Mouse (Mus musculus) liver, embryonic 15.5 days (tissue): ENCODE results near the gene Cavin1. TPM values are rescaled to one million over a fixed set of nuclear protein-coding genes. Genes with fewer than 3 reads are reported as not detected.

Experiments
- ATAC-seq: fragments of 200-750 bp; cut with Nextera tagmentation; 2 replicates; pipeline ENCODE4 v1.8.0; 2017; ENCODE audit warnings: moderate number of reproducible peaks, mild to moderate bottlenecking, moderate library complexity; ENCODE audit not compliant: insufficient read depth
- H3K27ac ChIP-seq: fragments of 300-500 bp; sonication (generic); replicated peaks from 2 replicates; pipeline ENCODE4 v1.5.1; 2015; ENCODE audit warnings: mild to moderate bottlenecking, inconsistent platforms
- H3K27me3 ChIP-seq: fragments of 300-500 bp; sonication (generic); 2 replicates; pipeline ENCODE4 v1.6.1; 2015; ENCODE audit warnings: mild to moderate bottlenecking, inconsistent platforms
- H3K36me3 ChIP-seq: fragments of 300-500 bp; sonication (generic); replicated peaks from 2 replicates; pipeline ENCODE4 v1.6.1; 2015; ENCODE audit warnings: moderate library complexity, mild to moderate bottlenecking, inconsistent platforms
- H3K4me1 ChIP-seq: fragments of 300-500 bp; sonication (generic); replicated peaks from 2 replicates; pipeline ENCODE4 v1.6.1; 2015; ENCODE audit warnings: inconsistent platforms
- H3K4me2 ChIP-seq: fragments of 300-500 bp; sonication (generic); 2 replicates; pipeline ENCODE4 v1.6.1; 2015; ENCODE audit warnings: moderate library complexity, mild to moderate bottlenecking, inconsistent platforms
- H3K4me3 ChIP-seq: fragments of 300-500 bp; sonication (generic); replicated peaks from 2 replicates; pipeline ENCODE4 v1.5.1; 2015; ENCODE audit warnings: mild to moderate bottlenecking, inconsistent platforms
- H3K9ac ChIP-seq: fragments of 300-500 bp; sonication (generic); 2 replicates; pipeline ENCODE4 v1.6.1; 2015; ENCODE audit warnings: moderate library complexity, mild to moderate bottlenecking, inconsistent platforms
- H3K9me3 ChIP-seq: fragments of 300-500 bp; sonication (generic); replicated peaks from 2 replicates; pipeline ENCODE4 v1.6.1; 2016; ENCODE audit warnings: inconsistent platforms
- WGBS: fragments of 180-500 bp; shearing (Covaris S2); methylation state at CpG from one replicate; pipeline ENCODE4 v1.1.7; 2015; ENCODE audit warnings: mixed read lengths; ENCODE audit not compliant: insufficient replicate concordance; 5-methylcytosine and 5-hydroxymethylcytosine counted together
- polyA plus RNA-seq: library from polyadenylated mRNA; unstranded; fragments of >200 nt; fragmentation: Nextera tagmentation; extraction: Ambion mirVana; gene quantifications from 2 replicates; pipeline ENCODE4 v1.2.1, GENCODE M21; 2015

Gene Cavin1
- polyA plus RNA-seq, 1 experiment from 2014 or later, result 26.9 TPM

GRCm38 (mm10) chr11:100957244-100957643 lies 13.4 kb downstream of the Cavin1 start:
- no peak for ATAC-seq
- peaks cover 42% of the 10 kb centered on the region for H3K4me1 ChIP-seq
- 4% methylated on average over 5 of the region's 5 CpGs for WGBS
- peaks cover 12% of the 10 kb centered on the region for H3K27me3 ChIP-seq
- no peak overlapping the region for H3K9ac ChIP-seq
- H3K36me3 ChIP-seq, result no peaks in the 10 kb centered on the region
- H3K27ac ChIP-seq, result no peak overlapping the region
- H3K9me3 ChIP-seq, result no peaks in the 10 kb centered on the region
- H3K4me2 ChIP-seq, result no peak overlapping the region
- no peak overlapping the region for H3K4me3 ChIP-seq

GRCm38 (mm10) chr11:100949540-100949939 lies 21.1 kb downstream of the Cavin1 start:
- no peaks in the 10 kb centered on the region for H3K9me3 ChIP-seq
- no peak overlapping the region for H3K4me2 ChIP-seq
- no peak for ATAC-seq
- no peaks in the 10 kb centered on the region for H3K27me3 ChIP-seq
- WGBS, result 79% methylated on average over 1 of the region's 1 CpGs
- H3K4me1 ChIP-seq, result peaks cover 5% of the 10 kb centered on the region; the same call in 1 of the 2 replicates
- no peaks in the 10 kb centered on the region for H3K36me3 ChIP-seq
- no peak overlapping the region for H3K27ac ChIP-seq
- no peak overlapping the region for H3K9ac ChIP-seq
- H3K4me3 ChIP-seq, result no peak overlapping the region

- Histone ChIP-seq H3K36me3 (no peaks in the 10 kb centered on the region), H3K4me2 (no peak overlapping the region), H3K9ac (no peak overlapping the region), H3K4me3 (no peak overlapping the region), H3K27ac (no peak overlapping the region), H3K4me1 (peaks cover 5% of the 10 kb centered on the region; the same call in 1 of the 2 replicates), H3K27me3 (no peaks in the 10 kb centered on the region), H3K9me3 (no peaks in the 10 kb centered on the region)
- 8% methylated on average over 4 of the region's 4 CpGs for WGBS
- no peak for ATAC-seq
Observed at GRCm38 (mm10) chr11:100948317-100948716, 22.4 kb downstream of the Cavin1 start.

- Histone ChIP-seq H3K27ac (no peak overlapping the region), H3K4me3 (no peak overlapping the region), H3K36me3 (no peaks in the 10 kb centered on the region), H3K9ac (no peak overlapping the region), H3K4me1 (peaks cover 5% of the 10 kb centered on the region; the same call in 1 of the 2 replicates), H3K9me3 (no peaks in the 10 kb centered on the region), H3K4me2 (no peak overlapping the region), H3K27me3 (no peaks in the 10 kb centered on the region)
- ATAC-seq, result no peak
Observed at GRCm38 (mm10) chr11:100947548-100947947, 23.1 kb downstream of the Cavin1 start.

GRCm38 (mm10) chr11:100946862-100947261 lies 23.8 kb downstream of the Cavin1 start:
- H3K4me1 ChIP-seq, result no peaks in the 10 kb centered on the region; the same call in 1 of the 2 replicates
- 39% methylated on average over 4 of the region's 4 CpGs for WGBS
- no peak for ATAC-seq

GRCm38 (mm10) chr11:100942388-100942787 lies 28.3 kb downstream of the Cavin1 start:
- no peak for ATAC-seq
- H3K9me3 ChIP-seq, result no peaks in the 10 kb centered on the region
- 89% methylated on average over 1 of the region's 1 CpGs for WGBS

More at GRCm38 (mm10) chr11:100946862-100947261, 23.8 kb downstream of the Cavin1 start:
- H3K27me3 ChIP-seq, result no peaks in the 10 kb centered on the region
- no peak overlapping the region for H3K4me3 ChIP-seq
- no peak overlapping the region for H3K27ac ChIP-seq
- H3K36me3 ChIP-seq, result no peaks in the 10 kb centered on the region
- H3K9ac ChIP-seq, result no peak overlapping the region
- H3K4me2 ChIP-seq, result no peak overlapping the region
- H3K9me3 ChIP-seq, result no peaks in the 10 kb centered on the region

GRCm38 (mm10) chr11:100939512-100940151 lies 31.1 kb downstream of the Cavin1 start, which contains the start of gene Stat3:
TSS of gene Stat3 (minus strand) at chr11:100939540.
- WGBS, result under 1% methylated on average over 29 of the region's 29 CpGs
- H3K4me2 ChIP-seq, result peak within 1 kb of the TSS; percentile 95
- no peaks in the 10 kb centered on the region for H3K27me3 ChIP-seq
- ATAC-seq, result peak; percentile 98
- no peaks in the 10 kb centered on the region for H3K9me3 ChIP-seq
- H3K27ac ChIP-seq, result peak within 1 kb of the TSS; percentile 92
- peak within 1 kb of the TSS; percentile 97 for H3K9ac ChIP-seq
- H3K4me1 ChIP-seq, result peaks cover 53% of the 10 kb centered on the region
- no peaks in the 10 kb centered on the region for H3K36me3 ChIP-seq
- peak within 1 kb of the TSS; percentile 94 for H3K4me3 ChIP-seq

More at GRCm38 (mm10) chr11:100942388-100942787, 28.3 kb downstream of the Cavin1 start:
- Histone ChIP-seq H3K4me2 (no peak overlapping the region), H3K27ac (no peak overlapping the region), H3K27me3 (no peaks in the 10 kb centered on the region), H3K4me1 (peaks cover 26% of the 10 kb centered on the region), H3K9ac (no peak overlapping the region), H3K36me3 (no peaks in the 10 kb centered on the region), H3K4me3 (no peak overlapping the region)

GRCm38 (mm10) chr11:100938711-100939511 lies 31.8 kb downstream of the Cavin1 start:
- Histone ChIP-seq H3K9me3 (no peaks in the 10 kb centered on the region), H3K27ac (peak overlapping the region; percentile 92), H3K4me3 (peak overlapping the region; percentile 94), H3K9ac (peak overlapping the region; percentile 97), H3K4me1 (peaks cover 58% of the 10 kb centered on the region), H3K4me2 (peak overlapping the region; percentile 95), H3K36me3 (no peaks in the 10 kb centered on the region), H3K27me3 (no peaks in the 10 kb centered on the region)
- no peak for ATAC-seq
- under 1% methylated on average over 48 of the region's 48 CpGs for WGBS

GRCm38 (mm10) chr11:100938112-100938511 lies 32.6 kb downstream of the Cavin1 start:
- 6% methylated on average over 5 of the region's 5 CpGs for WGBS
- ATAC-seq, result no peak

GRCm38 (mm10) chr11:100937295-100937694 lies 33.4 kb downstream of the Cavin1 start:
- Histone ChIP-seq H3K27ac (peak overlapping the region; percentile 39), H3K4me1 (peaks cover 70% of the 10 kb centered on the region), H3K36me3 (peaks cover 4% of the 10 kb centered on the region), H3K27me3 (no peaks in the 10 kb centered on the region), H3K4me3 (peak overlapping the region; percentile 94), H3K9ac (peak overlapping the region; percentile 2; the same call in 1 of the 2 replicates), H3K4me2 (peak overlapping the region; percentile 95), H3K9me3 (no peaks in the 10 kb centered on the region)
- ATAC-seq, result no peak
- 10% methylated on average over 4 of the region's 4 CpGs for WGBS

More at GRCm38 (mm10) chr11:100938112-100938511, 32.6 kb downstream of the Cavin1 start:
- H3K4me1 ChIP-seq, result peaks cover 66% of the 10 kb centered on the region
- H3K9me3 ChIP-seq, result no peaks in the 10 kb centered on the region
- H3K36me3 ChIP-seq, result no peaks in the 10 kb centered on the region
- peak overlapping the region; percentile 94 for H3K4me3 ChIP-seq
- H3K9ac ChIP-seq, result peak overlapping the region; percentile 5; the same call in 1 of the 2 replicates
- peak overlapping the region; percentile 92 for H3K27ac ChIP-seq
- H3K4me2 ChIP-seq, result peak overlapping the region; percentile 95
- no peaks in the 10 kb centered on the region for H3K27me3 ChIP-seq
